Mouse (Mus musculus): ENCODE measurements at regions not wholly inside any gene's neighbourhood (a gene's known extent, or its start where the extent isn't known, plus 50 kb on each side); places are given as distances from the start of the nearest gene placed in this dataset.
"Not testable (repeated sequence)": the region's sequence is repeated elsewhere in the genome, so short reads cannot be mapped to it uniquely, and the experiment has no call there.

DNA sequence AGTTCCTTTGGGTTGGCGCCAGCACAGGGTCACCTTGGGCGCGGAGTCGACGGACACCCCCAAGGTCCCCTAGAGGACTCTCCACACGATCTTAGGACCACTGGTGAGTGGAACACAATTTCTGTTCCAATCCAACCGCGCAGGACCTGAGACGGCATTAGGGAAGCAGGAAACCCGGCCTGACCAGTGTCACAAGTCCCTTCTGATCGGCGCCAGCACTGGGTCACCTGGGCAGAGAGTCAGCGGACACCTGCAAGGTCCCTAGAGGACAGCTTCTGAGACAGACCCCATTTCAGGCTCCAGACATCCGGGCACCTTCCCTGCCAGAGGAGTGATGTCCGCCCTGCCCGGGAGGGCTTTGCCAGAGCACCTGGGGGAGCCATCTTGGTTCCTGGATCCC is 74.2 kb upstream of the Cdh13 start:
- intact Hi-C loops (cut with DNase I); DNase-seq (ENCODE audit: low spot score): not testable (repeated sequence)

DNA sequence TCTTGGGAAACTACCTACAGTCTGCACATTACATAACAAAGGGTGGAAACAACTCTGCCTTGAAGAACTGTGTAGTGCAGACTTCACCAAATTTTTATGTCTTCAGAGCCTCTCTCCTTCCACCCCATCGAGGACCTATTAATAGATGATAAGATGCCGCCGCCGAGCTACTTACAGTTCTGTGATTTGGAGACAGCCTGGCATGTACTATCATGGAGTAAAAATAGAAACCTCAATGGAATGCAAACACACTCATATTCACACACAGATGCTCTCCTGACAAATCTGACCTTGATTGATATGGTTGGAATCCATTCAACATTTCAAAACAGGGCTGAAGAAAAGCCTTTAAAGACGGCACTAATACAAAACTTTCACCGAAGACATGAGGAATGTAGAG is 92.7 kb upstream of the Cdh13 start:
- no peak for DNase-seq (ENCODE audit: low spot score)
- intact Hi-C loops (cut with DNase I): no loop called here

DNA sequence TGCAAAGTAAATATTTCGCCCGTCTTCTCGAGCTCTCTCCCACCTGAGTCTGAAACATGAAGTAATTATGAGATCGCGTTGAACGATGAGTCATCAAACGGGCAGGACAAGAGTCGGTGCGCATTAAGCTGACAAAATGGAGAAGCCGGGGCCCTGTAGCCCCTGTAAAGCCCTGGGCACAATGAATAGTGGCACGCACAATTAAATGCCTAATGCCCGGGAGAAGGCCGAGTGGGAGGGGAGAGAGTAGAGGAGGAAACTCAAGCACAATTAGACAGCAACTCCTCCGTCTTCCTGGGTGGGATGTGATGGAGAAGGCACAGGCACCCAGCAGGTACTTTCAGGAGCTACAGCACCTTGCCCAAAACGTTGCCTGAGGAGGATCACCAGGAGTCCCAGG is 94.3 kb upstream of the Cdh13 start:
- intact Hi-C loops (cut with DNase I): no loop called here
- no peak for DNase-seq (ENCODE audit: low spot score)

DNA sequence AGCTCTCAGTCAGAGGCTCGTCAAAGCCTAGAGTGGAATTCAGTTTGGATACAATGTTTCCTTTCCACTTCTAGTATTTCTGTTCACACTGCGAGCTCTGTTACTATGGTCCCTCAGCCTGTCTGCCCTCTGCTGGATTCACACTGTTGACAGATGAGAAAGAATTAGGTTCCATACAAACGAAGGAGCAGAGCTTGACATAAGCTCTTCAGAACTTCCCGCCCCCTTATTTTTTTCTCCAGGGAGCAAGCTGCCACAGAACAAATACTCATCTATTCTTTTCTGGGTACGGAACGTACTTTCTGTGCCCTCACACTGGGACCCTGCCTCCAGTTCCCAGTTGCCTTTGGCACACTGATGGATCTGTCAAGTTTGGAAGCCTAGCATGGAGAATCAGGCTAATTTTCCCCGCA is 114.5 kb upstream of the Cdh13 start:
- intact Hi-C loops (cut with DNase I): no loop called here
- DNase-seq (ENCODE audit: low spot score): no peak

DNA sequence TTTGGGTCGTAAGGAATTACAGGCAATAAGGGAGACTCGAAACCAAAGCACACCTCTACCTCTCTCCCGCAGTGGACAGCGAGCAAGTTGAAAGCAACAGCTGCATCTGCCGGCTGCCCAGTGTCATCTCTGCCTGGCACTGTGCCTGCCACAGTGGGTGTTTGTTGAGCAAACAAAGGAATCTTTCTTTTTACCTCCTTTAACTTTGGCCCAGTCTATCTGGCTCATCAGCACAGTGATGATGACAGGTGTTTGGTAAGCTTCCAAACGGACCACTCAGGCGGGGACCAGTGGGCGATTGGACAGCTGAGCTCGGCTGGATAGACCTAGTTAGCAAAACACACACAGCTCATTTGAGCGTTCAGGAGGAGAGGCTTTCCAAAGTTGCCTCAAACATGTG is 121.4 kb upstream of the Cdh13 start:
- no peak for DNase-seq (ENCODE audit: low spot score)
- intact Hi-C loops (cut with DNase I): no loop called here

DNA sequence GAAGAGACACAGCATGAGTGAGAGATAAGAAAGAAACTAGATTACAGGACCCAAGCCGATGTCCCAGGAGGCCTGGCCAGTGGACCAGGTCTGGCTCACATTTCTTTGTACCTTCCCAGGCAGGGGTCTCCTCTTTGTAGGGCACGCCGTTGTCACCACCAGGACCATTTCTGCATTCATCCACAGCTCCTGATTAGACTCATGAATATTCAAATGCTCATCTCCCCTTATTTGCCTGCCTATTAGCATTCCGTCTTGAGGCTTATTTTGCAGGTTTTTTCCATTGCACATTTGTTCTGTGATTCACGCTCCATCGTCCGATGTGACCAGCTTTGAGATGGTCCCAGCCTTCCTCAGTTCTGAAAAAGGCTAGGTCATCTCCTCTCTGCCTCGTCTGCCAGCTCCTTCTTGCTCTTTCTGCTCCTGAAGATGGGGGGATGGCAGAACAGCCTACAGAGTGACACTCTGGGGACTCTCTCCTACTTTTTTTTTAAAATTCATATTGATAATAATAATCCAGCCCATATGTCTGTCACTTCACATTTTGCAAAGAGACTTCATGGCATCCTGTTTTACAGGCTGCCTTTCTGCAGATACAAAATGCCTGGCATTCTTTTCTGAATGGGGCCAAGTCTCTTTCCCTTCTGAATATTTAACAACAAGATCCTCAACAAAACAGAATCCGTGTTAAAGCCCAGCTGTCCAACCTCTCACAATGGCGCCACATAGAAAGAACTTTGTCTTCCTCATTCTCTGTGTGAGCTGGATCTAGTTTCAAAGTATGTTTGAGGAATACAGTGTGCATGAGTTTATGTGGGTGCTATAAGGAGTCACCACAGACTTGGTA is 136.0 kb upstream of the Cdh13 start:
- no peak for DNase-seq (ENCODE audit: low spot score)
- intact Hi-C loops (cut with DNase I): no loop called here

DNA sequence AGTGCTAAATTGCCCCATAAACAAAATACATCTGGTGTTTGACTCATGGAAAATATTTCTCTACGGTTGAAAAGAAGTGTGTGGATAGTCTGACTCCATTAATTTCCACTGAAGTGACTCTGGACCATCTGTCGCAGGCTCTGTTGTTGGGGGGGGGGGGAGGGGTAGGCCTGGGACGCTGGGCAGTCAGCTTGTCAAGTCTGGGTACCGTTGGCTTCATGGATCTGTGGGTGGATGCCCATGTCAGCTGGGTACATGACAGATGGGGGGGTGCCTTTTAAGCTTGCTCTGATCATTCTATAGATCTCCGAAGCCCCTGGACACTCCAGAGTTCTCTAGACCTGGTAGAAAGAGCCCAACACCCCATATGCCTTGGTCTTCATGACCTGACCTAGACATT is 139.0 kb upstream of the Cdh13 start:
- DNase-seq (ENCODE audit: low spot score): no peak
- intact Hi-C loops (cut with DNase I): no loop called here

DNA sequence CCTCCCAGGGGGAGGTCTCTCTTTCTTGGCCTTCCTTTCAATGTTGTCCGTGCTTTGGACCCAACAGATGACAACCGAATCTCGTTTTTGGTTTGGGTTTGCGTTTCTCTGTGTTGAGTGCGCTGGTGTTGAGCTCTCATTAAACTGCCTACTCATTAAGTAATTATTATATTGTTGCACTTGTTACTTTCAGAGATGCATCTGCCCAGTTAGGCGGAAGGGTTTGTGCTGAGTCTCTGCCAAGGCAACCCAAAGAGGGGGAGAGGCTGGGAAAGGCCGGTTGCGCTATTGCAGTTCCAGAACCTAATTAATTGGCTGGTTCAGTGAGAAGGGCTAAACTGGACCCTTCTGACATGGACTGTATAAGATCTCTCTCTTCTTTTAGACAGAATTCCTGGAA is 141.2 kb upstream of the Cdh13 start:
- intact Hi-C loops (cut with DNase I): no loop called here
- DNase-seq (ENCODE audit: low spot score): no peak

DNA sequence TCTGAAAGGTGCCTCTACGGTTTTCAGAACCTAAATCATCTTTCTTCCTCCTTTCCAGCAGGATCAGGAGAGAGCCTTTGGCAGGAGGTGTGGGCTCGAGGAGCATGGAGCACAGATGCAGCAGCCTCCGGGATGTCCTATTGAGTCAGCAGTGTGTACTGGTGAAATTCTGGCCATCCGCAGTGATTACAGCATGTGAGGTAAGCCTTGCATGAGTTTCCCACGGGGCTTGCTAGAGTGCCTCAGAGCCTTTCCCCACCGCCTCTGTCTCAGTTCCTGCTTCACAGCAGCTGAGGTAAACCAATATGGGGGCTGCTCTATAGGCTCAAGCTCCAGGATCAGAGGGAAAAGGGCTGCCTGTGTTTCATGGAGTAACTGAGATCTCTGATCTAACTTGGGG is 143.6 kb upstream of the Cdh13 start:
- DNase-seq (ENCODE audit: low spot score): no peak
- intact Hi-C loops (cut with DNase I): no loop called here

DNA sequence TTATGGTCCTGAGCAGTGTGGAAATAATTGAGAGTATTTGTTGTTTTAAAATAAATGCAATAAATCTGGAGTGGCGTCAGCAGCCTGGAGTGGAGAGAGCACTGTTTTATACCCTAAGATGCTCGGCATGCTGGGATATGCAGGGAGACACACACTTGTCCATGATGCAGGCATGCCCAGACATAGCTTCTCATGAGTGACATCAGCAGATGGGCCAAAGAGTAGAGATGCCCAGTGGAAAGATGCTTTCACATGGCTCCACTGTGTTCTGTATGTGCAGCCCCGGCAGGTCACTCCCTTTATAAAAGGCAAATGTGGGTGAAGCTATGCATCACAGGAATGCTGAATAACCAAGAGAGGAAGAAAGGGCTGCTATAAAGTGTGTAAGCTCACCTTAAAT is 145.7 kb upstream of the Cdh13 start:
- intact Hi-C loops (cut with DNase I): no loop called here
- no peak for DNase-seq (ENCODE audit: low spot score)

DNA sequence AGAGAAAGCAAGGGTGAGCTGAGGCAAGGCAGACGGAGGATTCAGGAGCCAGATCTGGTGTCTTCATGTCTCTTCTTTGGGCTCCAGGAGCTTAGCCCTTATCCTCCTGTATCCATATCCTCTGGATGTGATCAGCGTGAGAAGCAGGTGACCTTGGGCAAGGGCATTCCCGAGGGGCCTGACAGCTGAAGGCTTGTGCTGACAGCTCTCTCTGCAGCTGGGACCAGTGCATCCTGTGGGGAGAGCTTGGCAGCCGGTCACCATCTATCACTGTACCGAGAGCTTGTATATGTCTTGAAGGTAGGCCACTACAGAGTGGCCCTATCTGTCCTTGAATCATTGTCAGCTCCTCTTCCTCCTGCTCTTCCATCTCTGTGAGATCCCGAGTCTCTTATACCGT is 158.5 kb upstream of the Cdh13 start:
- intact Hi-C loops (cut with DNase I): no loop called here

DNA sequence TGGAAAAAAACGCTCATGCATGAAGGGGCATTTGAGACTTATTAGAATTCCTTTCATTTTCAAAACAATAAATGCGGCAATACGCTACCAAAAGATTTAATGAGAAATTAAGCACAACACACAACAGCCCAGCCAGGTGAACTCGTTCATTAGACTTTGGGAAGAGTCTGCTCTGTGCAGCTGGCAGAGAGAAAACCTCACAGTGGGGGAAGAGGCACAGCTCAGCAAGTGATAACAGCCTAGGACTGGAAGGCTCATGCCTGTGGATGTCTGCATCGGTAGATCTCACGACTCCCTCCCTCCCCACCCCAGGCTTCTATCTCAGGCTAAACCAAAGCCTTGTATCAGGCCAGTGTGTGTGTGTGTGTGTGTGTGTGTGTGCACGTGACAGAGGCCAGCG is 169.3 kb upstream of the Cdh13 start:
- no peak for DNase-seq (ENCODE audit: low spot score)
- intact Hi-C loops (cut with DNase I): no loop called here

More for the DNA sequence above, 158.5 kb upstream of the Cdh13 start:
- no peak for DNase-seq (ENCODE audit: low spot score)

DNA sequence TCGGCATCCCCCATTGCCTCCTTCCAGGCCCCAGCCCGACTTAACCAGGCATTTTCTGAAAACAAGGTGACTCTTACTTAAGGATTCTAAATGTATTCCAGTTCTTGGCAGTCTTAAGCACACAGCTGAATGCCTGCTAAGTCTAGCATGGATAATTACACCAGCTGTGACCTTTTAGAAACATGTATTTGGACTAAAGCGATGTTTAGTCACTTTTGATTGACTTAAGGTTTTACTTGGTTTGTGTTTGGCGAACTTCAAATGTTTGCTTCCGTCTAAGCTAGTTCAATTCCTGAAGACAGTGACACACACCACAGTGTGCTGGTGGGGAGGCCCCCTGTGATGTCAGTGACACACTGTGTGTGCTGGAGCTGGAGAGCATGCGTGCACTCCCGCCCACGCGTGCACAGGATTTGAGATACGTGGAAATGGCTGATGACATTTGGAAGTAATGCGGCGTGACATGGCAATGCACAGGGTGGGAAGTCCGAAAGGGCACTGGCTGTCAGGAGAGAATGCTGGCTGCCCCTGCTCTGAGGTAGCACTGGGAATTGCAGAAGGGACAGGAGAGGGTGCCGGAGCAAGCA is 179.0 kb upstream of the Cdh13 start:
- no peak for DNase-seq (ENCODE audit: low spot score)
- intact Hi-C loops (cut with DNase I): no loop called here

DNA sequence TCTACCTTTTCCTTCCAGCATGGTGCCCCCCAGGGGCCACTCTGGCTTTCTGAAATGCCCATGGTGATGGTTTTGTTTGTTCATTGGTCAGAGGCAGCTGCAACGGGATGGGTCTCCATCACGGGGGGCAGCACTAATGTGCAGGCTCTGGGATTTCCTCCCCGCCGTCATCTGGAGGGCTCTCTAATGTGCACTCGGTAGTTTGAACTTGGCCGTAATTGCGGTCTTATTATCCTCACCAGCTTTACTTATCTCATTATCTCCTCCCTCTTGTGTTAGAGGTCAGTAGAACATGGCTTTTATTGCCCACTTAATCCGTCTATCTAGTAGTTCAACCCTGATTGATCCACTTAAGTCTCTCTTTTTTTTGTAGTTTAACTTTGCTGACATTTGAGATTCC is 182.2 kb upstream of the Cdh13 start:
- intact Hi-C loops (cut with DNase I): no loop called here
- DNase-seq (ENCODE audit: low spot score): no peak

DNA sequence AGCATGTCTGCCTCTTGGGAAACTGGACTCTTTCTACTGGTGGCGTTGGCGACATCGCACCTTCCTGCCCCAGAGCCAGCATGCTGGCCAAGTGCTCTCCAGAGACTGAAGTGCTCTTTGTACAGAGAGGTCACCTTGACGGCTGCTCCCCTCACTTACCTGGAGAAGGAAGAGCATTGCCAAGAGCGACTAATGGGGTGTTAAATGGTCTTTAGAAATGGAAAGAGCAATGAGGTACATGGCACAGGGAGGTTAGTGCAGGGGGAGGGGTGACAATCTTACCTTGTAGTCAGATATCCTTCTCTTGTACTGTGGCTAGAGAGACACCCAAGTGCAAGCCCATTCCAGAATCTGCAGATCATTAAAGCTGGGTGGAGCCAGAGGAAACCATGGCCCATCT is 220.8 kb upstream of the Cdh13 start:
- intact Hi-C loops (cut with DNase I): no loop called here

DNA sequence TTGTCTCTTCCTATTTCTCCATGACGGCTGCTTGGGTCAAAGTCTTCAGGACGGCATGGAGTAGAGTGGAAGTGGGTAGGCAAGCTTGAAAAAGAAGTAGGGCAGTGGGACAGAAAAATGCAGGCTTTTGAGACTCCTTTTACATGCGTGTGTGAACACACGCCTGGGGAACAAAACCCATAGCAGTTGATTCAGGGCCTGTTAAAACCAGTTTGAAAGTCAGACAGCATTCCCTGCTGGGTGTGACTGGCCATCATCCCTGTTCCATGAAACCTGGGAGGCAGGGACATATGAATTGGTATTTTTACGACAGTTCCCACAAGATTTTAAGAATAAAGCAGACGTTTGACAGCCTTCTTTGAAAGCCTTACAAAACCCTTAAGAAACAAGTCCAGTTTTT is 226.8 kb upstream of the Cdh13 start:
- no peak for DNase-seq (ENCODE audit: low spot score)
- intact Hi-C loops (cut with DNase I): no loop called here

More for the DNA sequence above, 220.8 kb upstream of the Cdh13 start:
- DNase-seq (ENCODE audit: low spot score): no peak

DNA sequence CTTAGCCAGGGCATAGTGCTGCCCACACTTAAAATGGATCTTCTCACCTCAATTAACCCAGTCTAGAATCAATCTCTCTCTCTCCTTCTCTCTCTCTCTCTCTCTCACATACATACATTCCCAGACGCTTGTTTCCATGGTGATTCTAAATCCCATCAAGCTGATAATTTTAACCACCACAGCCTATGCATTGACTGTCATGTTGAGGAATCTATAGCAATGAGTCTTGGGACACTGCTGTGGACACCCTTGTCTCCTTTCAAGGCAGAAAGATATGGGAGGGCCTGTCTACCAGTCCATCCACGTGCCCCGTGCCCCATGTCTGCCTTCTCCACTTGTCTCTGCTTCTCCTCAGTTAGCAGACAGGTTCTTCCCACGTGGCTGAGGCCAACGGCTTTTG is 228.0 kb upstream of the Cdh13 start:
- no peak for DNase-seq (ENCODE audit: low spot score)
- intact Hi-C loops (cut with DNase I): no loop called here

DNA sequence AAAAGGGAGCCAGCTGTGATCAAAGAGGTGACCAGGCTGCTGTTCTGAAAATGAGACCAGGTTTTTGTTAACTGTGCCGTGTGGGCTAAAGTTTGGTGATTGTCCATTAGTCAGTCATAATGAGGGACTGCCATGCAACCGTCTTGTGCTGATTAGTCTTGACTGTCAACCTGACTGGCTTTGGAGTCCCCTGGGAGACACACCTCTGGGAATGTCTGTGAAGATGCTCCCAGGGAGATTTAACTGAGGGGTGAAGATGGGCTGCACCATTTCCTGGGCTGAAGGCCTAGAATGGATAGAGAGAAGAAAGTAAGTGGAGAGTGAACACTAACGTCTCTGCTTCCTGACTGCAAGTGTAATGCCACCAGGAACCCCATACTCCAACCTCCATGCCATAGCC is 233.1 kb upstream of the Cdh13 start:
- intact Hi-C loops (cut with DNase I): no loop called here
- DNase-seq (ENCODE audit: low spot score): no peak

DNA sequence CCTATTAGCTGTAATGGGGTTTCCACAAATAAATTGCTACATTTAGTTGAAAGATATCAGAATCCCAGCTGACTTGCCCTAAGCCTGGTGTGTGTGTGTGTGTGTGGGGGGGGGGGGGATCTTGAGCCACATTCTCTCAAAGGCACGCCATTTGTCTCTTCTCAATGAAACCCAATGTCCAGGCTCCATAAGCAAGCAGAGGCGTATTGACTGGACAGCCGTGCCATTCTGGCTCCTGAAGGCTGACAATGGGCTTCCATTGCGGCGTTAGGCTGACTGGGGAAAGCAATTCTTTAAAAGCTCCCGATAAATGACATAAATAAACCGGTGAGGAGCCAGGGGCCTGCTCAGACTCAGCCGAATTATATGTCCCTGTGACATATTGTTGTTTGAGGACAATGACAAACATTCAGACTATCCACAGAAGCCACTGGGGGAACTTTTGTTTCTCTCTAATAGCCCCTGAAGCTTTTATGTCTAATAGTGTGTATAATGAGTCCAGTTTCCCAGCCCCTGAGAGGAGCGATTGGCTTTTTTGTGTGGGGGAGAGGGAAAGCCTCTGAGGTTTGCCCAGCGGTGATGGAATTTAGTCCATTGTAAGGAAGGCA is 240.6 kb upstream of the Mphosph6 start:
- DNase-seq (ENCODE audit: low spot score): no peak
- intact Hi-C loops (cut with DNase I): no loop called here

DNA sequence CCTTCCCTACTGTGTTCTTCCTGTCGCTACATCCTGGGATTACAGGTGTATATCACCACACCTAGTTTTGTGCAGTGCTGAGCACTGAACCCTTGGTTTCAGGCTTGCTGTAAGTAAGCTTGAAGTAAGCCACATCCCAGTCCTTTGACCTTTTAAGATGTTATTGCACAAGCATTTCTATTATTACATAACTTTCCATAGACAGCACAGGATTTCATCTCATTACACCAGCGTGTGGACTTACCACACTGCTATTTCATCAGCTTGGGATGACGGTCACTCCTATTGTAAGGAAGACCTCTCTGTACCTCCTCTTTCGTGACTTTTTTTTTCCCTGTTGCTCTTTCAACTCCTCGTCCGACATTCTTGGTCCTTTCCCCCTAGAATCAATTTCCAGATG is 239.5 kb upstream of the Mphosph6 start:
- no peak for DNase-seq (ENCODE audit: low spot score)
- intact Hi-C loops (cut with DNase I): no loop called here

DNA sequence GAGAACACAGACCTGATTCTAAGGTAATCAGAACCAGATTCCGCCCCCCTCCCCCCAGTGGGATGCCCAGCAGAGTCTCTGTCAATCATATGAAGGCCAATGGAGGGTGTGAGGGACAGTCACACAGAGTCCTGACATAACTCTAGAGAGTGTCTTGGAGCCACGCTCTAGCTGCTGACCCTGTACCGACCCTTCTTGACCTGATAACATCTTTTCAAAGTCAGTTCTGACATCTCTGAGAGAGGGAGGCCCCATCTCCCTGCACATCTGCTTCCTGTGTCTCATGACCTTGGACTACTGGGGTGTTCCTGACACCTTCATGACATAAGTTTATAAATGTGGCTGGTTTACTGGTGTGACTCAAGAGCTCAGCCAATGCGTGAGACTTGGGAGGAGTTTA is 236.1 kb upstream of the Mphosph6 start:
- no peak for DNase-seq (ENCODE audit: low spot score)
- intact Hi-C loops (cut with DNase I): no loop called here

DNA sequence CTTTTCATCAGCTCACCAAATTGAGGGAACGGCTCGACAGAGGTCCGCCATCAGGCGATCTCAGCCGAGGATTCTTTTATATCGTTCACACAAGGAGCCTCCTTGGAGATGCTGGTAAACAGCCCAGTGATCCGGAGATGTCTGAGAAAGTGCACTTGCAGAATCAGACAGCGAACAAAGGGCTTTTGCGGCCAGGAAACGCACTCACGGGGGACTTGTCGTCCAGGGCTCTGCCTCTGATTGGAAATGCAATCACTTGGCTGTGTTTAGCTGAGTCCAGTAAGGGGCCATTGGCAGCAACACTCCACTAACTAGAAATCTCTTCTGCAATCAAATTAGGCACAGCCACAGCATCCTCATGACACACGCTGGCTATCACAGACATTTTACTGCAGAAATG is 232.3 kb upstream of the Mphosph6 start:
- intact Hi-C loops (cut with DNase I): no loop called here
- no peak for DNase-seq (ENCODE audit: low spot score)

Data from heart, postnatal 25 days (tissue).